Mouse (Mus musculus): ENCODE measurements at regions not wholly inside any gene's neighbourhood (a gene's known extent, or its start where the extent isn't known, plus 50 kb on each side); places are given as distances from the start of the nearest gene placed in this dataset.
"Not testable (repeated sequence)": the region's sequence is repeated elsewhere in the genome, so short reads cannot be mapped to it uniquely, and the experiment has no call there.

DNA sequence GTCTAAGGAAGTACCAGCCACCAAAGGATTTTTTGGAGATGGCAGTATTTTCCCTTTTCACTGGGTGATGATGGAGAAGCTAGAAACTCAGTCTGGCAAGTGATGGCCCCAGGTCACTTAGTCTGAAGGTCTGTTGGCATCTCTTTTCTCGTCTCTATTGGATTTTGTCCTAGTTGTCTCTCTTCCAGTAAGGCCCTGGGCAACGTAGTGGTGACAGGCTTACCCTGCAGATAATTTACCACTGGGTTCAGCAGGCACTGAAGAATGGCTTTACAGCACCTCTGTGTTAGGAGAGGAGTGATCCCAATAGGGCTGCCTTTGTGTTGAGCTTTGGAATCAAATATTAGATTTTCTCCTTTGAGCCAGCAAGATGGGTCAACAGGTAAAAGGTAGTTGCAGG is 87.9 kb upstream of the 1110032F04Rik start:
- Histone ChIP-seq H3K4me3 (replicated peaks) (no peak overlapping the region), H3K36me3 (no peaks in the 10 kb centered on the region), H3K4me1 (peaks cover 3% of the 10 kb centered on the region; the same call in 1 of the 2 replicates), H3K27me3 (replicated peaks) (no peaks in the 10 kb centered on the region), H3K27ac (no peak overlapping the region), H3K9ac (no peak overlapping the region), H3K4me2 (no peak overlapping the region), H3K9me3 (no peaks in the 10 kb centered on the region)
- WGBS, result 57% methylated on average over 2 of the region's 2 CpGs
- no peak for ATAC-seq (ENCODE audit: insufficient read depth, low FRiP score, low read depth)

DNA sequence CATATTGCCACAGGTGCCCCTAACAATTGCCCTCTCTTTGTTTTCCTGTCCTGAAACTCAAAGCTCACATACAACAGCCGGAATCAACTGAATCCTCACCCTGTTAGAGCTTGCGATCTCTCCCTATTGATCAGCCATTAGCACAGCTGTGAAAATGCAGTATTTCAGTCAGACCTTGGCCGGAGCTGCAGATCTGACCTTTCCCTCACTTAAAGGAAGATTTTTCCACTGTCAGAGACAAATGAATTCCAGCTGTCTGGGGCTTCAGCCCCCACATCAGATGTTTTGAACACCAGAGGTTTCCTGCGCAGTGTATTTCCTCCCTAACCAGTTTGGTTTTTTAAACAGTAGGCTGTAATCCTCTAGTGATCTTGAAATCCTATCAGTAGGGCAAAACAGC is 87.0 kb upstream of the 1110032F04Rik start:
- Histone ChIP-seq H3K4me3 (replicated peaks) (no peak overlapping the region), H3K4me1 (peaks cover 3% of the 10 kb centered on the region; the same call in 1 of the 2 replicates), H3K27ac (no peak overlapping the region), H3K4me2 (no peak overlapping the region), H3K27me3 (replicated peaks) (no peaks in the 10 kb centered on the region), H3K9ac (no peak overlapping the region), H3K36me3 (no peaks in the 10 kb centered on the region), H3K9me3 (no peaks in the 10 kb centered on the region)
- WGBS, result 34% methylated on average over 4 of the region's 4 CpGs
- no peak for ATAC-seq (ENCODE audit: insufficient read depth, low FRiP score, low read depth)

DNA sequence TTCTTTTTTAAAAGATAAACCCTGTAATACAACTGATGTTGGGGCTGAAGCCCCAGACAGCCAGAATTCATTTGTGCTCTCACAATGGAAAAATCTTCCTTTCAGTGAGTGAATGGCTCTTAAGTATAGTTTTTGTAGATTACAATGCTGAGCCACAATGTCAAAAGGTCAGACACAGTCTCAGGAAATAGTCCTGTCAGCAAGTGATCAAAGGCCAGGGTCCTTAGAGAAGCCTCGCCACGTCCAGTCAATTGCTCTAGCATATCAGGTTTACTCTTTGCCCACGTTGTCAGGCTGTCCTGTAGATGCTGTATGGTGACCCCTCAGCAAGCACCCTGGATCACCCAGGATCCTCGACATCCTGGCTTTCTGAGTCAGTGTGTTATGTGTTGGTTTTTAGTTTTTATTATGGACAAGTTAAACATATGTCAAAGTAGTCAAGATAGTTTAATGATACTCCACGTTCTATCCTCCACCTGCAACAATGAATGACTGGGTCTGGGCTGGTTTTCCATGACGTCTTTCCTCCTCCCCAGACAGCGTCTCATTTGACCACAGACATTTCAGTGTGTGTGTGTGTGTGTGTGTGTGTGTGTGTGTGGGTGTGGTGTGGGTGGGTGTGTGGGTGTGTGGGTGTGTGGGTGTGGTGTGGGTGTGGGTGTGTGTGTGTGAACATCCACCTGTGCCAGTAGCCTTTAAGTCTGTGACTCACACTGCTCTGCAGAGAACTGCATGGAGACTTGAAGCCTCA is 85.5 kb upstream of the 1110032F04Rik start:
- no peaks in the 10 kb centered on the region for H3K36me3 ChIP-seq
- H3K4me2 ChIP-seq, result no peak overlapping the region
- H3K27ac ChIP-seq, result no peak overlapping the region
- H3K9ac ChIP-seq, result no peak overlapping the region
- WGBS, result 49% methylated on average over 7 of the region's 7 CpGs
- H3K4me3 ChIP-seq (replicated peaks), result no peak overlapping the region
- no peaks in the 10 kb centered on the region for H3K9me3 ChIP-seq
- ATAC-seq (ENCODE audit: insufficient read depth, low FRiP score, low read depth), result no peak
- H3K27me3 ChIP-seq (replicated peaks), result no peaks in the 10 kb centered on the region
- peaks cover 3% of the 10 kb centered on the region; the same call in 1 of the 2 replicates for H3K4me1 ChIP-seq

DNA sequence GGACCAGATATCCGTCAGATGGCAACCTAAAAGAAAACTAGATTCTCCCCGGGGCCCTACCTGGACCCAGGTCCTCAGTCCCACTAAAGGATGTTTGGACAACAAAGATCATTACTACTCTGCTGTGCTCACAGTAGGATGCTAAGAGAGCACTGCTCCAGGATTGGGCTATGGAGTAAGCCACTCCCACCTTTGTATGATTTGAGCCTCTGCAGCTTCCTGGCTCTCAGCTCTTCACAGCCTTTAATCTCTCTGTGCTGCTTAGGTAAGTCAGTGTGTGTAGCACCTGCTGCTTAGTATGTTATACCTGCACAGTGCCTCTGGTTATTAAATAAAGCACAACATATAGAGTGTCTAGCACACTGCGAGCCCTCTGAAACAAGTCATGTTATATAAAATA is 82.6 kb upstream of the 1110032F04Rik start:
- Histone ChIP-seq H3K4me3 (replicated peaks) (no peak overlapping the region), H3K27me3 (replicated peaks) (no peaks in the 10 kb centered on the region), H3K4me1 (peaks cover 3% of the 10 kb centered on the region; the same call in 1 of the 2 replicates), H3K9ac (no peak overlapping the region), H3K9me3 (no peaks in the 10 kb centered on the region), H3K27ac (no peak overlapping the region), H3K36me3 (no peaks in the 10 kb centered on the region), H3K4me2 (no peak overlapping the region)
- ATAC-seq (ENCODE audit: insufficient read depth, low FRiP score, low read depth), result no peak
- WGBS, result 80% methylated on average over 3 of the region's 3 CpGs

DNA sequence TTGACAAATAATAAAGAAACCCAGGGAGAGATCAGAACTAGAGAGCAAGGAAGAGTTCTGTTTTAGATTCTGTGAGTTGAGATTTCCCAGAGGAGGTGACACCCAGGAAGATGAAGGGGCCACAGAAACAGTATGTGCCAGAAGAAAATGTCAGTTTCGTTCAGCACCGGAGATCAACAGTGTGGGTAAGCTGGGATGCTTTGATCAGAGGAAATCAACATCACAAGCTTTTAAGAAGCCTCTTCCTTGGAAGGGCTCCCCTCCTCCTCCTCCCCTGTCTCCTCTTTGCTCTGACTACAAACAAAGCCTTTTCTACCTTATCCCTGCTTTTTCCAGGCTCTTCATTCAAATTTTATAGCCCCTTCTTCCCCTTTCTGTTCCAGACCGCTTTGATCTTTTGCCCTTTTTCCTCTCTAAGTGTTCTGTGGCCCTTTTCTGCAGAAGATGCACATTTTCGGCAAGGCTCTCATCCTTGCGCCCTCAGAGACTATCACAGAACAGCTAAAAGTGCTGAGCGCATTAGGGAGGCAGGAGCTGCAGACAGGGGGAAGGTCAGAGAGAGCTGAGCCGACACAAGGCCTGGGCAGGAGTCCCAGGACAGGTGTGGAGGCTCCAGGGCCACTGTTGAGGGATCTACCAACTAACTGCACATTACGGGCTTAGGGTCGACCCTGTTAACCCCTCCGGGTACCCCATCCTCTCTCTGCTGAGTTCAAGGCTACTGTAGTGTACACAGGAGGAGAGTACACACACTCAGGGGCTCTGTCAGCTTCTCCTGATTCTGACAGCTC is 81.8 kb upstream of the 1110032F04Rik start:
- Histone ChIP-seq H3K4me3 (replicated peaks) (no peak overlapping the region), H3K9me3 (no peaks in the 10 kb centered on the region), H3K4me1 (no peaks in the 10 kb centered on the region), H3K27ac (no peak overlapping the region), H3K36me3 (no peaks in the 10 kb centered on the region), H3K27me3 (replicated peaks) (no peaks in the 10 kb centered on the region), H3K4me2 (no peak overlapping the region), H3K9ac (no peak overlapping the region)
- WGBS, result 56% methylated on average over 10 of the region's 10 CpGs
- no peak for ATAC-seq (ENCODE audit: insufficient read depth, low FRiP score, low read depth)

DNA sequence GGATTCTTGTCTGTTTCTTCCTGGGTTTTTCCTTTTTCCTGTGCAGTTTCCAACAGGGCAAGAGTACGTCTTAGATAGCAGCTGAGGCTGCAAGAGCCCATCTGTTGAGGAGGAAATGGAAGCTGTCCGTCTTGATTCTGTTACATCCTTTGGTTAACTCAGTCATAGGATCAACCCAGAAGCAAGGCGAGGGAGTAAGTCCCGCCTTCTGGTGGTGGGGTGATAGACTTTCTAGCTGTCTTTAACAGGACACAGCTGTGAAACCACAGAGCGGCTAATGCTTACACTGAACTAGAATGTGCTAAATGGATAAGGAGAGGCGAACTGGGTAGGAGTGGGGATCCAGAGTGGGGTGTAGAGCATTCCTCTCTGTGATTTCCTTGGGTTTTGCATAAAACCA is 79.9 kb upstream of the 1110032F04Rik start:
- Histone ChIP-seq H3K36me3 (no peaks in the 10 kb centered on the region), H3K9ac (no peak overlapping the region), H3K4me3 (replicated peaks) (no peak overlapping the region), H3K4me1 (no peaks in the 10 kb centered on the region), H3K9me3 (no peaks in the 10 kb centered on the region), H3K27me3 (replicated peaks) (no peaks in the 10 kb centered on the region), H3K4me2 (no peak overlapping the region), H3K27ac (no peak overlapping the region)
- 30% methylated on average over 6 of the region's 6 CpGs for WGBS
- peak; percentile 50; the same call in 1 of the 2 replicates for ATAC-seq (ENCODE audit: insufficient read depth, low FRiP score, low read depth)

DNA sequence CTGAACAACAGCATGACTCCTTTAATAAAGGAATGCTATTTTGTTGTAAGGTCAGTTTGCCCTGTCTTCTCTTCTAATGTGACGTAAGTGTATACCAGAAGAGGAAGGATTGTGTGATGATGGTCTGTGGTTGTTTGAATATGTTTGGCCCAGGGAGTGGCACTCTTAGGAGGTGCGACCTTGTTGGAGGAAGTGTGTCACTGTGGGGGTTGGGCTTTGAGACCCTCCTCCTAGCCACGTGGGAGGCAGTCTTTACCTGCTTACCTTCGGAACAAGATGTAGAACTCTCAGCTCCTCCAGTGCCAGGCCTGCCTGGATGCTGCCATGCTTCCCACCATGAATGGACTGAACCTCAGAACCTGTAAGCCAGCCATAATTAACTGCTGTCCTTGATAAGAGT is 78.9 kb upstream of the 1110032F04Rik start:
- Histone ChIP-seq H3K4me3 (replicated peaks) (no peak overlapping the region), H3K9ac (no peak overlapping the region), H3K9me3 (no peaks in the 10 kb centered on the region), H3K36me3 (no peaks in the 10 kb centered on the region), H3K4me2 (no peak overlapping the region), H3K27ac (no peak overlapping the region), H3K27me3 (replicated peaks) (no peaks in the 10 kb centered on the region), H3K4me1 (no peaks in the 10 kb centered on the region)
- no peak for ATAC-seq (ENCODE audit: insufficient read depth, low FRiP score, low read depth)
- WGBS, result 82% methylated on average over 4 of the region's 4 CpGs

DNA sequence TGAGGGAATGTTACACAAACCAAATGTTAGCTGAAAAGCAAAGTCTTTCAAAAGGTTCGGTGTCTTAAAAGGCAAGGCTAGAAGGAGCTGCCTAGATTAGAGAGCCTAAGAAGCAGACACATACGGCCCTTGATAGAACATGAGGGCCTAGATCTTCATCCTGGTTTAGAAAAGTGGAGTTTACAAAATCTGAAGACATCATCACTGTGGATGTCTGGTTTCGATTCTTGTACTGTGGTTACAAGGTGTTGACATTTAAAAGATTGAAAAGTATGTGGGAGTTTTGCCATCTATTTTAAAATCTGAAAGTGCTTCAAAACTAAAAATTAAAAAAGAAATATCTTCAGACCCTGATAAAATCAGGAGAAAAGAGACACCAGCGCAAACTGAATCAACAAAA is 76.5 kb upstream of the 1110032F04Rik start:
- no peak overlapping the region for H3K9ac ChIP-seq
- 83% methylated on average over 4 of the region's 4 CpGs for WGBS
- H3K27ac ChIP-seq, result no peak overlapping the region
- no peaks in the 10 kb centered on the region for H3K27me3 ChIP-seq (replicated peaks)
- no peak overlapping the region for H3K4me3 ChIP-seq (replicated peaks)
- H3K4me2 ChIP-seq, result no peak overlapping the region
- H3K36me3 ChIP-seq, result no peaks in the 10 kb centered on the region
- H3K4me1 ChIP-seq, result no peaks in the 10 kb centered on the region
- no peak for ATAC-seq (ENCODE audit: insufficient read depth, low FRiP score, low read depth)
- H3K9me3 ChIP-seq, result no peaks in the 10 kb centered on the region

DNA sequence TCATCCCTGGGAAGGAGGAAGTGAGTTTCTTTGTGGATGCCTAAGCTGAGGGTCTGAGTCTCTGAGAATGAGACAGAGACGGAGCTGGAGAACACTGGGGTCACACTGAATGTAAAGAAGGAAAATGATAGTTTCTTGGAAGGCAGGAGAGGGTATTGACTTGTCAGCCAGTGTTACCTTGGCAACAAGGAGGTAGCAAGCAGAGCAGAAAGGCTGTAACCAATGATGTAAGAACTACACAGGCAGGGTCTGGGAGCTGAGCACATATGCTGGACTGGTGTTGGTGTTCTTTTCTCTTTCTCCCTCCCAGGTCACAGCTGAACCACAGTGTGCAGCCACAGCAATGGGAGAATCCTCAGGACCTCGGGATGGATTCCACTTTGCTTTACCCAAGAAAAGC is 75.5 kb upstream of the 1110032F04Rik start:
- no peaks in the 10 kb centered on the region for H3K36me3 ChIP-seq
- H3K9me3 ChIP-seq, result no peaks in the 10 kb centered on the region
- no peak overlapping the region for H3K4me2 ChIP-seq
- H3K4me1 ChIP-seq, result no peaks in the 10 kb centered on the region
- no peak overlapping the region for H3K27ac ChIP-seq
- 59% methylated on average over 2 of the region's 2 CpGs for WGBS
- no peaks in the 10 kb centered on the region for H3K27me3 ChIP-seq (replicated peaks)
- no peak for ATAC-seq (ENCODE audit: insufficient read depth, low FRiP score, low read depth)
- no peak overlapping the region for H3K9ac ChIP-seq
- no peak overlapping the region for H3K4me3 ChIP-seq (replicated peaks)

DNA sequence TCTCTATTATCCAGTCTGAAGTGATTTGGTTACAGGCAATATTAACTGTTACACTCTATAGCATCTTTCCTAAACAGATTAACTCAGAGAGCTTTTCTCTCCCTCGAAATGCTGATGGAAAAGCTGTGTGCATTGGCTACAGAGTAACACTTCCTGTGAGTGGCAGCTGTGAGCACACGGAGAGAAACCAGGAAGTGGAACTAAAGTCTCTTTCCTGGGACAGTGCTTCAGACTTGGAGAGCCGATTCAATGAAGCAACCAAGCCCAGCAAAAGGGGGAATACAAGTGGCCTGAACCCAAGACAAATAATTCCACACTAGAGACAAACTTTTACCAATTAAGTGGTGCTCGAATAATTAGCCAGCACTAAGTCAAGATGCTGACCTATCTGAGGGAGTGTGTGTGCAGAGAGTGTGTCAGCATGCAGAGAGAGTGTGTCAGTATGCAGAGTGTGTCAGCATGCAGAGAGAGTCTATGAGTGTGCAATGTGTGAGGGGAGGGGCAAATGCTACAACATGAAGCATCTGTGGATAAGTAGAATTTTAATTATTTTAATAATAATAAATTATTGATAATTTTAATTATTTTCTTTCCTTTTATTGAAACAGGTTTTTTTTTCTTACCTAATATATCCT is 74.9 kb upstream of the 1110032F04Rik start:
- no peak for ATAC-seq (ENCODE audit: insufficient read depth, low FRiP score, low read depth)
- Histone ChIP-seq H3K4me1 (no peaks in the 10 kb centered on the region), H3K9ac (no peak overlapping the region), H3K9me3 (no peaks in the 10 kb centered on the region), H3K27me3 (replicated peaks) (no peaks in the 10 kb centered on the region), H3K4me3 (replicated peaks) (no peak overlapping the region), H3K27ac (no peak overlapping the region), H3K36me3 (no peaks in the 10 kb centered on the region), H3K4me2 (no peak overlapping the region)
- WGBS, result 34% methylated on average over 4 of the region's 4 CpGs

DNA sequence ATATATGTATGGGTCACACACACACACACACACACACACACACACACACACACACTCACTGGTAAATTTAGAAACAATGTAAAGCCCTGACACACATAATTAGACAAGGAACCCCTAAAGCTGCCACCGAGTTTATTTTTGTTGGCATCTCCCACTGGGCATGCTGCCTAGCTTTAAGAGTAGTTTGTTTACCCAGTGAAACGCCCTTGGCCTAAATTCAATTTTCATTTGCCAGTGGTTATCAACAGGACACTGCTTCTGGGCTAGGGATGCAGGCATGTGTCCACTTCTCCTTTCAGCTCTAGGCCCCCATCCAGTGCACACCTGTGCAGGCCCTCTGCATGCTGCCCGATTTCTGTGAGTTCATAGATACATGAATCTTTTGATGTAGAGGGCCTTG is 73.7 kb upstream of the 1110032F04Rik start:
- Histone ChIP-seq H3K27ac (no peak overlapping the region), H3K4me2 (no peak overlapping the region), H3K9ac (no peak overlapping the region), H3K36me3 (no peaks in the 10 kb centered on the region), H3K9me3 (no peaks in the 10 kb centered on the region), H3K4me3 (replicated peaks) (no peak overlapping the region), H3K4me1 (no peaks in the 10 kb centered on the region), H3K27me3 (replicated peaks) (no peaks in the 10 kb centered on the region)
- ATAC-seq (ENCODE audit: insufficient read depth, low FRiP score, low read depth), result no peak
- 52% methylated on average over 3 of the region's 3 CpGs for WGBS

DNA sequence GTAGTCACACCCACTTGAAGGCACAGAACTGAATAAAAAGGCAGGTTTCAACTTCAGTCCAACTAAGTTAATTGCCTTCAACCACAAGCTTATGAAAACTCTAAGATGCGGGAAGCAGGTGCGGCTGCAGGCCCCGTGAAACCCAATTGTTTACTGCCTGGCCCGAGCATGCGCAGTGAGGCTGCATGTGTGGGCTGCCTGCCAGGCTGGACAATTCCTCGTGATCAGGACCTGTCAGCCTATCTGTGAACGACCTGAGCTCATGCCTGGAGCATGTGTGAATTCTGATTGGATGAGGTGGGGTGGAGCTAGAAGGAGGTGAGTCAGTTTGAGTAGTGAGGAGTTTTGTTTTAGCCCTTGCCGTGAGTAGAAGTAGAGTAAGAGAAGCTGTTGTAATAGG is 71.0 kb upstream of the 1110032F04Rik start:
- not testable (repeated sequence) for H3K36me3 ChIP-seq; H3K9me3 ChIP-seq; H3K4me3 ChIP-seq (replicated peaks); H3K27me3 ChIP-seq (replicated peaks); H3K4me1 ChIP-seq; H3K9ac ChIP-seq; H3K4me2 ChIP-seq; ATAC-seq (ENCODE audit: insufficient read depth, low FRiP score, low read depth); H3K27ac ChIP-seq
- WGBS, result 70% methylated on average over 8 of the region's 8 CpGs

Measured in stomach, embryonic 15.5 days (tissue).